8 mouse cellular contexts compared by ENCODE assay signal in the genomic region with DNA sequence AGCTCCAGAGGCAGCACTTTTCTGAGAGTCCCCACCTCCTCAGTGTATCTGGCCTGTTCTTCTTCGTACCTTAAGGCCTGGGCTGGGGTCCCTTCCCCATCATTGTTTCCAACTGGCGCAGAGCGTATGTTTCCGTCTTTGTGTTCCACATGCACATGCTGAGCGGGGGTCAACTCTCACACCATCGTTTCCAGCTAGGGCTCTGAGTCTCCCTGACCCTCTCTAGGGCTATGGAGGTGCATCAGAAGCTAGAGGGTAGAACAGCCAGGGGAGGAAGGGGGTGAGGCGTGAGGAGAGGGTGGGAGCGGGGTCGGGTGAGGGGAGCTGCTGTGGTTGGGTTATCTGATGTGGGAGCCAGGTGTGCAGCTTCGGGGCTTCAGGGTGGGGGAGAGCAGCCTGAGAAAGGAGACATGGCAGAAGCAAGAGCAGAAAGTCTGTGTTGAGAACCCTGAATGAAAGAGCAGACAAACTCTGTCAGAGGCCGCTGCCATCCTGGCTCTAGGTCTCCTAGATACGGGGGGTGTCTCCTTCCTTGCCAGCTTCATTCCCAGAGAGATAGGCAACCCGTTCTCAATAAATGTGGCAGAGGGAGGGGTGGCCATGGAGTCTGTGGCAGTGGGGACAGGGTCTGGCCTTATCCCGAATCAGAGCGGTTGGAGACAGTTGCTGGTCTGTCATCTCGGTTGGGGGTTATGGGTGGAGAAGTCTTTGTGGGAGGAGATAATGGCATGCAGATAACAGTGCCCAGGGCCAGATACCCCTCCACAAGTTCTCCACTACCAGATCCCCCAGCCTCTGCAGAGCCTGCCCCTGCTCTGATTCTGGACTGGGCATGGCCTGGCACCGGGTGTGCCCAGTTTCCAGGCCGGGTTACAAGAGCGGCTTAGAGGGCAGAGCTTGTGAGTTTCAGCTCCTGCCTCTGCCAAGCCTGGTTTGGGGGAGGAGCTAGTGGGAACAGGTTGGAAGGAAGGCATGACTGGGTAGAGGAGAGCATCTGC. TPM values are rescaled to one million over a fixed set of nuclear protein-coding genes. Genes with fewer than 3 reads are reported as not detected.
A peak's percentile ranks its signal among the peaks of the same experiment; 100 is the strongest.
DNase-seq lines count a peak whose midpoint lies in the region; ATAC-seq and TF ChIP-seq lines count a peak whose summit lies in the region.

A gene (minus strand): TSS at position 466 of the 998 bp plus-strand sequence.

- peaks cover 35% of the 10 kb centered on the region for H3K4me1 ChIP-seq in kidney, embryonic 15.5 days
- H3K4me1 ChIP-seq in bone marrow macrophage, adult 2 months (ENCODE audit: control insufficient read depth, insufficient read depth, low read length) = peaks cover 16% of the 10 kb centered on the region

- H3K9ac ChIP-seq in kidney, embryonic 15.5 days = no peak within 1 kb of the TSS

- no peaks in the 10 kb centered on the region for H3K9me3 ChIP-seq in kidney, embryonic 15.5 days (replicated peaks)

- H3K4me2 ChIP-seq in kidney, embryonic 15.5 days = no peak within 1 kb of the TSS

- no peak for DNase-seq in kidney, adult 8-10 months
- no peak for DNase-seq in heart, adult 18-20 months
- DNase-seq in layer of hippocampus, postnatal 10 days (ENCODE audit: low spot score in 2 of 2) = no peak
- no peak for DNase-seq in natural killer cell, adult 2 months (ENCODE audit: low spot score in 2 of 2)
- no peak for DNase-seq in embryo, embryonic 11 days

- H3K36me3 ChIP-seq in kidney, embryonic 15.5 days = no peaks in the 10 kb centered on the region

- ATAC-seq in kidney, embryonic 15.5 days (replicated peaks; ENCODE audit: low FRiP score) = no peak
- peak; percentile 58 for ATAC-seq in megakaryocyte progenitor cell, adult 5-6 weeks (replicated peaks; ENCODE audit: poor library complexity)

- WGBS in kidney, embryonic 15.5 days = 74% methylated on average over 19 of the region's 19 CpGs

- no peak within 1 kb of the TSS for H3K4me3 ChIP-seq in kidney, embryonic 15.5 days (replicated peaks)
- no peak within 1 kb of the TSS for H3K4me3 ChIP-seq in bone marrow macrophage, adult 2 months (ENCODE audit: insufficient read depth, low read length)

- no peak for TF ChIP-seq CTCF in bone marrow macrophage, adult 2 months (IDR thresholded peaks at IDR 0.05; ENCODE audit: low read depth, low read length)

- no peaks in the 10 kb centered on the region for H3K27me3 ChIP-seq in kidney, embryonic 15.5 days

- H3K27ac ChIP-seq in kidney, embryonic 15.5 days = no peak within 1 kb of the TSS
- no peak within 1 kb of the TSS for H3K27ac ChIP-seq in bone marrow macrophage, adult 2 months (ENCODE audit: insufficient read depth, low read depth, low read length)

- TF ChIP-seq POLR2A in bone marrow macrophage, adult 2 months (IDR thresholded peaks at IDR 0.05; ENCODE audit: borderline replicate concordance, low read depth, low read length) = no peak

RNA-seq across cellular contexts. Expression of the gene that starts here (rescaled TPM):
- 29.9 and 35.2 TPM in 2 replicates for polyA plus RNA-seq in kidney, embryonic 15.5 days (2015; fragmentation: Nextera tagmentation; extraction: Ambion mirVana)
- 14.8 and 16.0 TPM in 2 replicates for polyA plus RNA-seq in bone marrow macrophage, adult 2 months (2012; ENCODE audit: insufficient read depth, insufficient read length, missing spikeins)
- total RNA-seq in heart, adult 18-20 months (2021) = 10 to 100 TPM; 19.3 to 26.3 TPM
- total RNA-seq in layer of hippocampus, postnatal 10 days (2021) = 10 to 100 TPM; 29.1 to 32.0 TPM
- 22.1 and 29.2 TPM in 2 replicates for total RNA-seq in megakaryocyte progenitor cell, adult 5-6 weeks (2015)
- total RNA-seq in megakaryocyte progenitor cell, adult 5-6 weeks (2017) = 12.6 and 14.0 TPM in 2 replicates
